Mouse (Mus musculus) layer of hippocampus, adult 9-10 months (tissue): ENCODE data around the gene Rprd1b.

ENCODE experiments used
- DNase-seq: peaks from one replicate; pipeline ENCODE4 v3.0.0; 2022; ENCODE audit warnings: low spot score

Gene Rprd1b

DNA sequence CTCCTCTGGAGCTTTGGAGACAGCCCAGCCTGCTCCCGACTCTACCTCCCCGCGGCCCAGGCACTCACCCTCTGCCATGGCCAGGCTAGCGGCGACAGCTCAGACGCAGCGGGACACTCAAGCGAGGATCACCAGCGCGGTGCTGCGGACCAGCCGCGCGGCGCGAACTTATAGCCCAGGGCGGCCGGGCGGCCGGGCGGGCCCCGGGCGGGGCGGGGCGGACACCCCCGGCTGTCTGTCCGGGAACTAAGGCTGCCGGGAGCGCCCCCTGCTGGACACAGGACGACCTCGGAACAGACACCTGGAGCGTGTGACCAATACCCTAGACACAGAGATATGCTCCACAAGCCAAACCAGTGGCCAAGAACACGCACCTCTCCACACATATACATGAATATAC is 117.9 kb downstream of the Rprd1b start, which contains the start of gene Tgm2:
Gene Tgm2, minus strand, starts transcription at position 214 of the 400 bp plus-strand sequence.
- DNase-seq, result peak; percentile 25

DNA sequence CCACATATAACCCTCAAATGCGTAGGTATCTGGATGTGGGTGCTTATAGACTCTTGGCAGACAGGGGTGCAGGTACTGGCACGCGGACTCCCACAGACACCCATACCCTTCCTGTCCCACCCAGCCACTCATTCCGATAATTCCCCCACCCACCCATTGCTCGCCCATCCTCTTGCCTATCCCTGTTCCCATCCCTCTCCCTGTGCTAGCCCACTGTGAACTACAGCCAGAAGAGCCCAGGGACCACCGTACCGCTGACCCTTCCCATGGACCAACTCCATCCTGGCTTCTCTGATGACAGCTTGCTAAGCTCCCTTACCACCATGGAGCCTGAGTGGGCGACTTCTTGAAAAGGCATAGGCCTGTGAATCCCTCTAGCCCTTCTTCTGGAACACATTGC is 118.7 kb downstream of the Rprd1b start:
- DNase-seq, result no peak

DNA sequence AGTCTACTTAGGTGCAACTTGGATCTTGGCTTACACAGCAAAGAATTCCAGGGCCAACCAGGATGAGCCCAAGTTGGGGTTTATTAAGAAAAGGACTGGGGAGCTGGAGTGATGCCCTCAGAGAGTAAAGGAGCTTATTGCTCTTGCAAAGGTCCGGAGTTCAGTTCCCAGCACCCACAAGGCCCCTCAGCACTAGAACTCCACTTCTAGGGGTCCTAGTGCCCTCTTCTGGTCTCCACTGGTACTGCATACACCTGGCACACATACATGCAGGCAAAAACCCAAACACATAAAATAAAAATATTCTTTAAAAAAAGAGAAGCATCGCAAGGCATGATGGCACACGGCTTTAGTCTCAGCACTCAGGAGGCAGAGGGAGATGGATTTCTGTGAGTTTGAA is 122.8 kb downstream of the Rprd1b start:
- DNase-seq, result no peak

DNA sequence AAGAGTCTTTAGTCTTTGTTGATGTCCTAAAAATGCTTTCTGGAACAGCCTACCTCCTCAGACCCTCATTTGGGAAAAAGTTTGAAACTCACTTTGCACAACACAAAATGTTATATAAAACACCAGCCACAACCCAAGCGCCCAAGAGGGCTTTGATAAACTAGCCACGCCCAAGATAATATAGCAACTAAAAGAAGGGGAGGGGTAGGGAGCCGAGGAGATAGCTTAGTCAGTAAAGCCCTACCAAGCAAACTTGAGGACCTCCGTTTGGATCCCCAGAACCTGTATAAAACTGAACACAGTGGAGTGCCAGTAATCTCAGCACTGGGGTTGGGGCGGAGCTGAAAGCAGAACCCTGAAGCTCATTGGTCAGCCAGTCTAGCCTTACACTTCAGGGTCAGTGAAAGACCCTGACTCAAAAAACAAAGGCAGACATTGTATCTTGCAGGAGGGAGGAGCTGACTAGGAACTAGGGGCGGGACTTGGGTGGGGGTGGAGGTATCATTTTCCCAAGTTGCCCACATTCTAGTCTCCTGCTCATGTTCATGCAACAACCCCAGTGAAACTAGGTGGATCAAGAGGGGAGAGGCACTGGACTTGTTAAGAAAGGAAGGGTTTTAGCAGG is 124.5 kb downstream of the Rprd1b start:
- DNase-seq, result no peak

DNA sequence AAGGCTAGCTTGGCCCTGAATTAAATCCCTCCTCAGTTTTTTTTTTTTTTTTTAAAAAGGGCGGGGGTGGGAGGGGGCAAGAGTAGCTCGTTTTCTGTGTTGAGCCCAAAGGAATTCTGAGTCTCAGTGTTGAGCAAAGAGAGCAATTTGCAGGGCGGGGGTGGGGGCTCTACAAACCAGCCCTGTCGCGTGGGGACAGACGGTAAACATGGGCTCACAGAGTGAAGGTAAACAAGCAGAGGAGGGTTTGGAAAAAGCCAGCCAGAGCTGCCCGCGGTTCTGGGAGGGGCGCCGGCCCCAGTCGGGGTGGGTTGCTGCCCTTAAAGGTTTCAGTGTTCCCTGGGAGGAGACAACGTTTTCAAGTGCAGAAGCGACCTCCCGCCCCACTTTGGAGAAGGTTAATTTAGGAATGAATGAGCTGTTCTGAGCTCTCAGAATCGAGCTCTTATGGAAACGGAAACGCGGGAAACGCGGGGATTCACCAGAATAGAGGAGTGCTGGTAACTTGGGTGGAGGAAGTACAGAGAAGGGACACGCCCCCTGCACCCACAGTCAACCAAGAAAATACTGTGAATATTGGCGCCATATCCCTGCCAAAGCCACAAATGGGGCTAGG is 125.5 kb downstream of the Rprd1b start:
- DNase-seq, result no peak

DNA sequence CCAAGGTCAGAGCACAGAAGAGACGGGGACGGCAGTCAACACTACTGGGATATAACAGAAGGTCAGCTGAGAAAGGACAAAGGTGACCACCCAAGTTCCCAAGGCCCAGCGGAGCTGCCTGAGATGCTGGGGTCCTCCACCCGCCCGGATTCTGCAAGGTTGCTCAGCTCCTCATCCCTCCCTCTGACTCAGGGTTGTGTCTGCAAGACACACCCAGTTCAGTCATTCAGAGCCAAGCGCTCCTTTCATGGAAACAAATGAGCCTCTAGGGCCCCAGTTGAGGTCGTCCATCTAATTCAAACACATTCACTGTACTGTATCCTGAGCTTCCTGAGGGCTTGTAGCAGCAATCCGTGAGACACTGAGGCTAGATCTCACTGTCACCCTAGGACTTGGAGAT is 126.3 kb downstream of the Rprd1b start:
- no peak for DNase-seq

DNA sequence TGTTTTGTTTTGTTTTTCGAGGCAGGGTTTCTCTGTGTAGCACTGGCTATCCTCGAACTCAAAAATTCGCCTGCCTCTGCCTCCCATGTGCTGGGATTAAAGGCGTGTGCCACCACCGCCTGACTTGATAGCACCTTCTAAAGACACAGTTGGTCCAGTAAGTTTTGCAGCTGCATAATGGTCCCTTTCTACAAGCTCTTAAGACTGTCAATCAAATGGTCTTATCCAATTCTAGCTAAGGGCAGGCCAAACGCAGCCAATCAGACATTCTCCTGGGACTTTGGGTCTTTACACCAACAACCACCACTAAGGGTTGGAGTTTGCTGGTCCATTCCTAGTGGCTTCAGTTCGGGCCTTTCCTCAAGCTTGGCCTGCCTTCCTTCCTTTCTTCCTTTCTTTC is 126.8 kb downstream of the Rprd1b start:
- DNase-seq, result no peak

DNA sequence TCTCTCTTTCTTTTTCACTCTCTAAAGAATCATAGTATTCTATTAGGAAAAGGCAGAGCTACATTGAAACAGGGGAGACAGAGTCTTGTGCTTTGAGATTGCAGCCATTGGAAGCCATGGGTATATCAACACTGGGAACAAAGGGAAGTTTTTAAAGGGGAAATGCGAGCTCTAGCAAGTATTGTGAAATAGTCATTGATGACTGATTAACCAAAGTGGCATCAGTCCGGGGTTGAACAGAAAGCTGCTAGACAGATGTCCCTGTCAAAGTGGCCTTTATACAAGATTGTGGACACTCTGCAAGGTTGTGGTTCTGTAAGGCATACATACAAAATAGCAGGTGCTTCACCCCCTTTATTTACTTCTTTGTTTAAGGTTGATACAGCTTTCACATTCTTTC is 127.3 kb downstream of the Rprd1b start:
- no peak for DNase-seq

DNA sequence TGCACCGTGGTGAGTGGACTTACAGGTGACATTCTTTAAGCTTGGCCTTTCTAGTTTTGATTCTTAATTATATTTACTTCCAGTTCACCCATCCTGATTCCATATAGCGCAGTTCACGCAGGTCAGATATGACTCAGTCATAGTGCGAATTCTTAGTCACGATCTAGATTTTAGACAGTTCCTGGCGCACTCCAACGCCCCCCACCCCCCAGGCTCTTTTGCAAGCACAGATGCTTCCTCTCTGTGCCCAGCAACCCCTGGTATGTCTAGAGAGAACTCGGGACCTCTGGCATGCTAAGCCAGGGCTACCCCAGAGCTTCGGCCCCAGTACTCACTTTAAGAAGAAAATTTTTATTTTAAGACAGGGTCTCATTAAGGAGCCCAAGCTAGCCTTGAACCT is 128.2 kb downstream of the Rprd1b start:
- DNase-seq, result no peak

DNA sequence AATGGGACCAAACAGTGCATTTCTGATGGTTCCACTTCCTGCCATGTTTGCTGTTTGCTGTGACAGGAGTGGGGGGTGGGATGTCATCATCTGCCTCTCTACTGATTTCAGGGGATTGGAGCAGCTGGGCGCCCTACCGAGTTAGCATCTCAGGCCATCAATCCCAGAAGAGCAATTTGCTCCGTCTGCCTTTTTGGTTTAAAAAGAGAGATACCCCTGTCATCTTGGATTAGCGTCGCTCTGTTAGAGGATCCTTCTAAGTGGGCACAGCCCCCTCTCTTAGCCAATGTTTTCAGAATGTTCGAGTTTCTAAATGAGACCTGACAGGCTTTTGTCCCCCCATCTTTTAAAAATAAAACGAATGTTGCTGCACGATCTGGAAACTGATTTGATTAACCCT is 129.4 kb downstream of the Rprd1b start:
- DNase-seq, result no peak

DNA sequence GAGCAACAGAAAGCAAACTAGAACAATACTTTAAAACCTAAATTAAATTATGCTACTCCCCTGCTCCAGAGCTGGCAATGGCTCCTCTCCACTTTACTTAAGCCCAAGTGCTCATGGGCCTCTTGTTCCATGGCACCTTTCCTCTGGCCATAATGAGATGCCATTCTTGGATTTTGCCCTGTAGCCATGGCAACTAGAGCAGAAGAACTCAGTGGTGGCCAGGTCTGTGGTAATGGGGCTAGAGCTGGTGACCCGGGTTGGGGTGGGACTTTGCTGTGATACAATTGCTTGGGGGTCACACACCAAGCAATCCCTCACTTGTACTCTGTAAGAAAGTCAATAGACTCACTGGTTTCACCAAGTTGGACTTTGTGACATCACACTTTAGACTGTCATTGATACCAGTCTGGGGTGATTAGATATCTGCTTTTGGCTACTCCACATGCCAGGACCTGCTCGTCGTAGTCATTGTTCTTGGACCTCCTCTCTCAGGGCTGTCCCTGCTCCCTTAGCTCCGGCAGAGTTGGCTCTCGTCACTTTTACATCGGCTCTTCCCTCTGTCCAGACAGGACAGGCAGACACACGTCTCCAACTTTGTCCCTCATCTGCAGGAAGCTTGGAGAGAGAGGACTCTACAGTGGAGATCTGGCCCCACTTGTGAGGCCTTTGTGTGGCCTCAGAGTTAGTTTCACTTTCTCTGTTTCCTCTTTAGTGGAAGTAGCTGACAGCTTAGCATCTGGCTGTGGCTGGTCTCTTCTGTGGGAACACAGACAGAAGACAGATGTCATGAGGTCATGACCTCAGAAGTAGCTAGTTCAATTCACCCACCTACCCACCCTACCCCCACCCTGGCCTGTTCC is 131.3 kb downstream of the Rprd1b start:
- DNase-seq, result no peak

DNA sequence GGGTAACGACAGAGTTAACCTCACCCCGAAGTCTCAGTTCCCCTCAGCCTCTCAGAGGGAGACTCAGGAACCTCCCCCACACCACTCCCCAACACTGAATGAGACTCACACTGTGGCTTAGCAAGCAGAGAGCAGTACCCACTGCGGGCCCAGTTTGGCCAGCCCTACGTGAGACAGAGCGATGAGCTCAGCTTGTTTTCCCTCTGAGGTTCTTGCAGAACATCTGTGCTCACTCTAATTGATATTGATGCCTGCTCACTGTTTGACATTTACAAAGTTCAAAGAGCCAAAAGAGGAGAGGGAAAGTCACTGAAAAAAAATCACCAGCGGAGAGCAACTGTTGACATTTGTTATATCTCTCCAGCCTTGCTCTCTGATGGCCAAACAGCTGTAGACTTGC is 133.5 kb downstream of the Rprd1b start:
- DNase-seq, result no peak

DNA sequence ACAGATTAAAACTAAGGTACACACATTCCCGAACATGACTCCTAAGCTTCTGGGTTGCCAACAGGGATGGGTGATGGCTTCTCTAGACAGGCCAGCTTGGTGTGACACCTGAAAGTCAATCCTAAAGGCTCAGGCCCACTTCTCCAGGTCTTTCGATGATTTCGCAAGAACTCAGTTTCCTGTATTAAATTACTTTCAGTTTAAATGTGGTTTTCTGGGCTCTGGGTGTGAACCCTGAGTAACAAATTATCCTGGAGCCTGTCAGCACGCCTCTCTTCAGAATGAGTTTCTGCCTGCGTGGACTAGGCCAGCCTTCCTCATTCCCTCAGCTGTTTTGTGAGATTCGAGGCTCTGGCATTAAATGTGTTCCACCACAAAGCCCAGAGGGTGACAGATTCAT is 134.7 kb downstream of the Rprd1b start:
- DNase-seq, result no peak

DNA sequence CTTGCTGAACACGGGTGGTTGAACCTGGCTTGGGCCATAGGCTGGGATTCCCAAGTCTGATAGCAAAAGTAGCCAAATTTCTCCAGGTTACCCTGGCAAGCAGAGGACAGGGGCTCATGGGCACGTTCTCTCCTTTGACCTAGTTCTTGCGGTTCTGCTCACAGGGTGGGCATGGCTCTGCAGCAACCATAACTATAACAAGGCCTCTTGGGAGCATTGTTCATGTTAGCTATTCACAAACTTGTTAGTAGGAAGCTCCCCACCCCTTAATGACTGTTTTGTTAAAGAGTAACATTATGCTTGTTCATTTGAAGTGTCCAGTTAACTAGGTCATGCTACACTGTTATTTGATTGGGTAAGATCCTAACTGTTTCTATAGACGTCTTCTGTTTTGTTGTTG is 137.5 kb downstream of the Rprd1b start:
- DNase-seq, result no peak

DNA sequence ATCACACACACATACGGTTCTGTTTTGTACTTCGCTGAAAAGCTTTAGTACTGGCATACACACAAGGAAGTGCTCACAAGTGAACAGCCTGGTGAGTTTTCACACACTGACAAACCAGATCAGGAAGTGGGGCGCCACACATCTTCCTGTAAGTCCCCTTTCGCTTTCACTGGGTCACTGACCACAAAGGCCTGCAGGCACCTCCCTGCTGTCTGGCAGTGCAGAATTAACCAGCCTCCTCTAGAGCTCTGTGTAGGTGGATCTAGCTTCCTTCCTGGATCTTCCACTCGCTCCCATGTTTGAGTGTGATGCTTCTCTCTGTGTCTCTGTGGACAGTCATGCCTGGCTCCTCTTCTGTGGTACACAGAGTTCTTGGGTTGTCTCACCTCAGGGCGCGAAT is 138.3 kb downstream of the Rprd1b start:
- no peak for DNase-seq

DNA sequence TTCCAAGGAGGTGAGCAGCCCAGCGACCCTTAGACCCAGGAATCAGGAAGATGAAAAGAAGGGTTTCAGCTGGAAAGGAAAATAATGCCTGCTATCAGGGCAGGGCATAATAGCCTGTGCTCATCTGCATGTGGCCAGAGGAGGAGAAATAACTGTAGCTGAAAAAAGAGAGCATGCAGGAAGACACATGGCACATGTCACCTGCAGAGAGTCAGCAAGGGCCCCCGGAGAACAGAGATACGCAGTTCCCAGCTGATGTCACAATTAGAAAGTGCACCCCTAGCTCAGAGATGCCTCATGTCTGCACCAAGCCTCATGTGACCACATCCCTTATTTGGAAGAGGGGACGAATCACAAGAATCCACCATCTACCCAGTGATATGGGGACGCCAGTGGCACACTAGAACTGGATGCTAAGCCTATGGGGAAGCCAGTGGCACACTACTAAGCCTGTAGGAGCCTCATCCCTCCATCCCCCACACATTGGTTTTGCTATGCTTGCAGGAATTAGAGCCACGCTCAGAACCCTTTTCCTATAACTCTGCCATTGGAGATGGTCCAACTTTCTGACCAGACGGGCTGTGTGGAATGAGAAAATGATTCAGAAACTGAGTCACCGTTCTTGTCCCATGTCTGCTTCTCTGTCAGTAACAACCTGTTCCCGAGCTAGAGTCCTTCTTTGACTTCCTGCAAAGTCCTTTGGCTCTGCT is 139.4 kb downstream of the Rprd1b start:
- no peak for DNase-seq

DNA sequence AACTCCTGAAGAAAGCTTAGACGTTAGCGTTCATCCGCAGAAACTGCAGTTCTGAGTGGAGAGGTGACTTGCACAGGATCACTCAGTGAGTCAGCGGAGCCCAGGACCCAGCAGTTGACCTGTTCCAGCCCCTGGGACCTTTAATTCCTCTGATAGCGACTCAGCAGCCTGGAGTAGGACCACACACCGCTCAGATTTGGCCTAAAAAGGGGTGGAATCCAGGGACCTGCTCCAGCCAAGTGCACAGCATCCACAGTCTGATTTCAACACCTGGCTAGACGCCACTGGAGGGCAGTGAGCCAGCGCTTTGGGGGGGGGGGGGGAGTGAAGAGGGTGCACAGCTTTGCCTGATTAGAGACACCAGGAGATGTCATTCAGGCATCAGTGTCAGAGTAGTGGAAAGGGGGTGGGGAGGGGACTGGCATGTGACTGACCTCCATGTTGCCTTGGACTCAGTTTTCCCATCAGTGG is 140.5 kb downstream of the Rprd1b start:
- no peak for DNase-seq

DNA sequence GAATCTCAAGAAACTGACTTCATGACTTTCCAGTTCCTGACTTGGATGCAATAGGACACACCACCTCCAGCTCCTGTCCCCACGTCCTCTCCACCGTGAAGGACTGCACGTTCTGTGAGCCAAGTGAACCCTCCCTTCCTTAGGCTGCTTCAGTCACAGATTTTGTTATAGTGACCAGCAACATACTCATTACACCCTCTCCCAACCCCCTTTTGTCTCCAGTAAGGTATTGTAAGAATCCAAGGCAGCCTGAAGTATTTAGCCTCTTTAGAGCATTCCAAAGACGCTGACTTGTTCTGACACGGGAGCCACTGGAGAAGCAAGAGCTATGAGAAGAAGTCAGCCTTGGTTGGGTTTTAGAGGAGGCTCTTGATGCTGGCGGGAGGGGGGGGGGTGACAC is 141.1 kb downstream of the Rprd1b start:
- DNase-seq, result no peak

DNA sequence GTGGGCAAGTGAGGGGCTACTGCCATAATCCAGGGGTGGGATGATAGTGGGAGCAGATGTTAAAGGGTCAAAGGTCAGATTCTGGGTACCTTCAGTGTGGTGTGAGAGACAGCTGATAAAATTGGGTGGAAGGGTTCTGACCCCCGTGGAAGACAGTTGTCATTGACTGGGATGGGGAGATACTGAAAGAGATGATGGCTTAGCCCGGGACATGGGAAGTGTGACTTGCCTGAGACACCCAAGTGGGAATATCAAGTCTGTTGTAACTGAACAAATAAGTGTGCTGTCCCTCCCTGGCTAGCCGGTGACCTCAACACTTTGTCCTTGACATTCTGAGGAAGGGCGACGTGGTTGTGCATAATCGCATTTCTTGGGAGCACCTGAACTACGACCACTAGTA is 141.5 kb downstream of the Rprd1b start:
- DNase-seq, result no peak

DNA sequence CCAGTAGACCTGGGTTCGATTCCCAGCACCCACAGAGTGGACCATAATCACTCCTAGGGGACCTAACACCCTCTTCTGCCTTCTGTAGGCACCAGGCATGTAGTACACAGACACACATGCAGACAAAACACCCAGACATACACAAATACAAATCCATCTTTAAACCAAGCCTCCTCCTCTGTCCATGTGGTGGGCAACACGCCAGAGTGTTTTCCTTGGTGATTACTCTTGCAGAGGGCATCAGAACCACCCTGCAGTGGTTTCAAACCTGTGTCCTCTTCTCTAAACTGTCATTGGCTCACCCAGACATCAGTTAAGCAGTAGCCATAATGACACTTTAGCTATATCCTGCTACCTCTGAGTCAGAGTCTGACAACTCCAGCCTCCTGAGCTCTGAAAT is 142.1 kb downstream of the Rprd1b start:
- DNase-seq, result no peak

DNA sequence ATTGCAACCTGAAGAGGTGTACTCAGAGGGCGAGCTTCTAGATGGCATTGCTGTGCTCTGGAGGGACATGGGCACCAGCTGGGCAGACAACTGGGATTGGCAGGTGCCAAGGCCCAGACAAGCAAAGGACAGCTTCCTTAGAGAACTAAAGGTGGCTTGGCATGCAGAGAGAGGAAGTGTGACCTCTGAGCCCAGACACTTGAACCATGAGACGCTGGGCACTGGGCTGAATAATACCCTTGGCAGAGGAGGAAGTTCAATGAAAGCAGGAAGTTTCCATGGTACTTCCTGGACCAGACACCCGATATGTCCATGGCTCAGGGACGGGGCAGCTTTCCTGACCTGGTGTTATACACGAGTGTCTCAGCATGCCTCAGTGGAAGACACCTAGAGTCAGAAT is 146.1 kb downstream of the Rprd1b start:
- DNase-seq, result no peak

DNA sequence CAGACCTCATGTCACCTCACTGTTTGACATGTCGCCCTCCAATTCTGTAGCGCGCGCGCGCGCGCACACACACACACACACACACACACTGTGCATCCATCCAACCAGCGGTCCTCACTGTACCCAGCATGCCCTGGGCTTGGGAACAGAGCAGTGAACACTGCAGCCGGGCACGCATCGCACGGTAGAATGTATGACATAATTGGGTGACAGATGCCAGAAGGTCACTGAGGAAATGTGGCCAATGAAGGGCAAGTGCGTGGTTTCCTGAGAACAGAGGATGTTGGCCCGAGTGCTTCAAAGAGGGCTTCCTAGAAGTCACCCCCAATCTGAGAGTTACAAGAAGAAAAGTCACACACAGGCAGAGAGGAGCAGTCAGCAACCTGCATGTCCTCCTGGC is 146.7 kb downstream of the Rprd1b start:
- no peak for DNase-seq

DNA sequence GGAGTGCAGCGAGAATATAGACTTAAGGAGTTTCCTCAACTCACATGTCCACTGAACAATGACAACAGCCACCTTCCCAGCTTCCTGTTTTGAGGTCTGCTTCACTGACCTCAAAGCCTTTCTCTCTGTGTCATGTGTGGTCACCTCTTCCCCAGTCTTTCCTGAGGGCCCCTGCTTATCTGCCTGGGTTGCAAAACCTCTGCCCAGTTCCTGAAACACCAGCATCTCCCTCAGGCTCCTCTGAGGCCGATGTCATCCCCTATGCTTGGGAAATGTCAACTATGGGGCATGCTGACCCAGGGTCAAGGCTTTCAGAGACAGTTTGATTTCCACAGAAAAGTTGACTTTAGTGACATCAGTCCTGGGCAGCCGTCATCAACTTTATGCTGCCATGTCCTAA is 147.1 kb downstream of the Rprd1b start:
- DNase-seq, result no peak
